Mouse (Mus musculus) megakaryocyte, embryonic 14.5 days (primary cell): ENCODE measurements around the gene Phc3.

Experiments used
- FLI1 ChIP-seq: IDR thresholded peaks from 2 replicates; pipeline ENCODE4 v1.6.1; 2012; ENCODE audit warnings: low read length, inconsistent platforms, mixed read lengths
- GATA1 ChIP-seq: IDR thresholded peaks from 3 replicates; pipeline ENCODE4 v1.6.1; 2012; ENCODE audit warnings: mixed read lengths, low read length, inconsistent platforms, borderline replicate concordance

GRCm38 (mm10) chr3:30868625-30869024 is 100.6 kb downstream of the Phc3 start:
- no peak for TF ChIP-seq GATA1
- TF ChIP-seq FLI1, result no peak
